Mouse (Mus musculus) ES-E14 (cell line): ENCODE results near the gene C1qtnf5.
A peak's percentile ranks its signal among the peaks of the same experiment; 100 is the strongest.

ENCODE experiments used
- CHD2 ChIP-seq: IDR thresholded peaks from 2 replicates; pipeline ENCODE4 v1.6.1; 2014; ENCODE audit warnings: mild to moderate bottlenecking, low read depth, low read length, inconsistent platforms
- HCFC1 ChIP-seq: IDR thresholded peaks from 2 replicates; pipeline ENCODE4 v1.6.1; 2012; ENCODE audit warnings: low read length, inconsistent platforms, borderline replicate concordance; ENCODE audit not compliant: insufficient read depth
- MAFK ChIP-seq: IDR thresholded peaks from 2 replicates; pipeline ENCODE4 v1.6.1; 2014; ENCODE audit warnings: mild to moderate bottlenecking, low read depth, low read length, inconsistent platforms; ENCODE audit not compliant: insufficient read depth
- ZC3H11A ChIP-seq: IDR thresholded peaks from 2 replicates; pipeline ENCODE4 v1.6.1; 2012; ENCODE audit warnings: low read depth, mild to moderate bottlenecking, inconsistent platforms, low read length, borderline replicate concordance

GRCm38 (mm10) chr9:44113105-44113789 is 6.2 kb downstream of the C1qtnf5 start, which contains the start of the genes Gm49380 and Rnf26:
- TF ChIP-seq HCFC1: no peak
- peak; percentile 90 for TF ChIP-seq CHD2
- no peak for TF ChIP-seq ZC3H11A
- no peak for TF ChIP-seq MAFK
